Mouse (Mus musculus): ENCODE data around the gene Fam155a. TPM values are rescaled to one million over a fixed set of nuclear protein-coding genes. Genes with fewer than 3 reads are reported as not detected.
"Not testable (repeated sequence)": the region's sequence is repeated elsewhere in the genome, so short reads cannot be mapped to it uniquely, and the experiment has no call there.

Gene Fam155a
- polyA plus RNA-seq, 1 experiment from 2014 or later = 1.2 TPM

GRCm38 (mm10) chr8:9776818-9777217 is 5.9 kb upstream of the Fam155a start:
- Histone ChIP-seq H3K4me1 (0 out of 2 replicates have a peak, but pooled peaks cover 6% of the 10 kb centered on the region), H3K9ac (no peak overlapping the region), H3K4me2 (no peak overlapping the region), H3K36me3 (no peaks in the 10 kb centered on the region), H3K9me3 (no peaks in the 10 kb centered on the region), H3K4me3 (replicated peaks) (no peak overlapping the region), H3K27me3 (replicated peaks) (peaks cover 17% of the 10 kb centered on the region), H3K27ac (no peak overlapping the region)
- WGBS = 84% methylated on average over 10 of the region's 10 CpGs
- no peak for ATAC-seq (ENCODE audit: insufficient read depth, low FRiP score, low read depth)

- peaks cover 41% of the 10 kb centered on the region for H3K27me3 ChIP-seq (replicated peaks)
- H3K27ac ChIP-seq = no peak overlapping the region
- H3K9me3 ChIP-seq = no peaks in the 10 kb centered on the region
- no peak overlapping the region for H3K9ac ChIP-seq
- H3K36me3 ChIP-seq = no peaks in the 10 kb centered on the region
- H3K4me3 ChIP-seq (replicated peaks) = peak overlapping the region; percentile 44
- no peak for ATAC-seq (ENCODE audit: insufficient read depth, low FRiP score, low read depth)
- peak overlapping the region; percentile 88 for H3K4me2 ChIP-seq
- 9% methylated on average over 6 of the region's 6 CpGs for WGBS
- H3K4me1 ChIP-seq = peaks cover 18% of the 10 kb centered on the region
These were observed 1.5 kb upstream of the Fam155a start for GRCm38 (mm10) chr8:9772519-9772840.

GRCm38 (mm10) chr8:9771606-9772518 is 901 bp upstream of the Fam155a start:
- H3K4me3 ChIP-seq (replicated peaks) = peak overlapping the region; percentile 44
- no peaks in the 10 kb centered on the region for H3K36me3 ChIP-seq
- H3K9me3 ChIP-seq = no peaks in the 10 kb centered on the region
- H3K27me3 ChIP-seq (replicated peaks) = peaks cover 41% of the 10 kb centered on the region
- WGBS = under 1% methylated on average over 52 of the region's 55 CpGs
- H3K27ac ChIP-seq = no peak overlapping the region
- peak overlapping the region; percentile 88 for H3K4me2 ChIP-seq
- H3K4me1 ChIP-seq = peaks cover 18% of the 10 kb centered on the region
- no peak for ATAC-seq (ENCODE audit: insufficient read depth, low FRiP score, low read depth)
- H3K9ac ChIP-seq = no peak overlapping the region

- H3K36me3 ChIP-seq = no peaks in the 10 kb centered on the region
- H3K9me3 ChIP-seq = no peaks in the 10 kb centered on the region
- H3K4me1 ChIP-seq = peaks cover 18% of the 10 kb centered on the region
- H3K9ac ChIP-seq = no peak overlapping the region
- no peak overlapping the region for H3K27ac ChIP-seq
- under 1% methylated on average over 48 of the region's 48 CpGs for WGBS
- peak overlapping the region; percentile 88 for H3K4me2 ChIP-seq
- H3K4me3 ChIP-seq (replicated peaks) = peak overlapping the region; percentile 44
- peaks cover 41% of the 10 kb centered on the region for H3K27me3 ChIP-seq (replicated peaks)
- no peak for ATAC-seq (ENCODE audit: insufficient read depth, low FRiP score, low read depth)
These were observed 531 bp downstream of the Fam155a start for GRCm38 (mm10) chr8:9770261-9770998.

- Histone ChIP-seq H3K27ac (no peak overlapping the region), H3K9ac (no peak overlapping the region), H3K4me1 (peaks cover 18% of the 10 kb centered on the region), H3K9me3 (no peaks in the 10 kb centered on the region), H3K4me2 (no peak overlapping the region), H3K4me3 (replicated peaks) (no peak overlapping the region), H3K27me3 (replicated peaks) (peaks cover 41% of the 10 kb centered on the region), H3K36me3 (no peaks in the 10 kb centered on the region)
- WGBS = 28% methylated on average over 6 of the region's 6 CpGs
- ATAC-seq (ENCODE audit: insufficient read depth, low FRiP score, low read depth) = peak; percentile 43; the same call in 1 of the 2 replicates
These were observed 1.9 kb downstream of the Fam155a start for GRCm38 (mm10) chr8:9769061-9769460.

GRCm38 (mm10) chr8:9735169-9735568 is 35.8 kb downstream of the Fam155a start:
- no peaks in the 10 kb centered on the region for H3K9me3 ChIP-seq
- 66% methylated on average over 5 of the region's 5 CpGs for WGBS
- no peaks in the 10 kb centered on the region for H3K36me3 ChIP-seq
- no peak overlapping the region for H3K4me2 ChIP-seq
- H3K4me1 ChIP-seq = no peaks in the 10 kb centered on the region
- no peak for ATAC-seq (ENCODE audit: insufficient read depth, low FRiP score, low read depth)
- no peak overlapping the region for H3K9ac ChIP-seq
- H3K27me3 ChIP-seq (replicated peaks) = no peaks in the 10 kb centered on the region
- H3K4me3 ChIP-seq (replicated peaks) = no peak overlapping the region
- no peak overlapping the region for H3K27ac ChIP-seq

- ATAC-seq (ENCODE audit: insufficient read depth, low FRiP score, low read depth) = no peak
- Histone ChIP-seq H3K9ac (no peak overlapping the region), H3K4me1 (no peaks in the 10 kb centered on the region), H3K9me3 (no peaks in the 10 kb centered on the region), H3K27me3 (replicated peaks) (no peaks in the 10 kb centered on the region), H3K27ac (no peak overlapping the region), H3K4me3 (replicated peaks) (no peak overlapping the region), H3K4me2 (no peak overlapping the region), H3K36me3 (no peaks in the 10 kb centered on the region)
- WGBS = 84% methylated on average over 4 of the region's 4 CpGs
These were observed 61.2 kb downstream of the Fam155a start for GRCm38 (mm10) chr8:9709791-9710190.

GRCm38 (mm10) chr8:9707433-9707832 is 63.5 kb downstream of the Fam155a start:
- Histone ChIP-seq H3K27ac (no peak overlapping the region), H3K4me2 (no peak overlapping the region), H3K4me1 (no peaks in the 10 kb centered on the region), H3K9me3 (no peaks in the 10 kb centered on the region), H3K27me3 (replicated peaks) (no peaks in the 10 kb centered on the region), H3K4me3 (replicated peaks) (no peak overlapping the region), H3K9ac (no peak overlapping the region), H3K36me3 (no peaks in the 10 kb centered on the region)
- WGBS = 63% methylated on average over 8 of the region's 8 CpGs
- no peak for ATAC-seq (ENCODE audit: insufficient read depth, low FRiP score, low read depth)

- H3K9me3 ChIP-seq = no peaks in the 10 kb centered on the region
- WGBS = 88% methylated on average over 2 of the region's 2 CpGs
- no peak overlapping the region for H3K4me2 ChIP-seq
- H3K27ac ChIP-seq = no peak overlapping the region
- H3K36me3 ChIP-seq = no peaks in the 10 kb centered on the region
- H3K4me3 ChIP-seq (replicated peaks) = no peak overlapping the region
- no peak for ATAC-seq (ENCODE audit: insufficient read depth, low FRiP score, low read depth)
- H3K4me1 ChIP-seq = no peaks in the 10 kb centered on the region
- H3K9ac ChIP-seq = no peak overlapping the region
- H3K27me3 ChIP-seq (replicated peaks) = no peaks in the 10 kb centered on the region
These were observed 76.2 kb downstream of the Fam155a start for GRCm38 (mm10) chr8:9694794-9695193.

- H3K27ac ChIP-seq = no peak overlapping the region
- H3K36me3 ChIP-seq = no peaks in the 10 kb centered on the region
- no peaks in the 10 kb centered on the region for H3K9me3 ChIP-seq
- no peaks in the 10 kb centered on the region for H3K27me3 ChIP-seq (replicated peaks)
- H3K4me1 ChIP-seq = no peaks in the 10 kb centered on the region
- no peak overlapping the region for H3K9ac ChIP-seq
- no peak overlapping the region for H3K4me2 ChIP-seq
- no peak overlapping the region for H3K4me3 ChIP-seq (replicated peaks)
- WGBS = 41% methylated on average over 5 of the region's 5 CpGs
- no peak for ATAC-seq (ENCODE audit: insufficient read depth, low FRiP score, low read depth)
These were observed 78.6 kb downstream of the Fam155a start for GRCm38 (mm10) chr8:9692370-9692769.

GRCm38 (mm10) chr8:9660014-9660413 is 110.9 kb downstream of the Fam155a start:
- not testable (repeated sequence) for H3K9ac ChIP-seq; H3K4me1 ChIP-seq; H3K4me2 ChIP-seq; H3K27ac ChIP-seq; H3K9me3 ChIP-seq; H3K36me3 ChIP-seq; ATAC-seq (ENCODE audit: insufficient read depth, low FRiP score, low read depth); H3K4me3 ChIP-seq (replicated peaks); H3K27me3 ChIP-seq (replicated peaks)
- WGBS = 84% methylated on average over 3 of the region's 3 CpGs

GRCm38 (mm10) chr8:9656901-9657300 is 114.1 kb downstream of the Fam155a start:
- Histone ChIP-seq H3K9me3 (no peaks in the 10 kb centered on the region), H3K27ac (no peak overlapping the region), H3K36me3 (no peaks in the 10 kb centered on the region), H3K9ac (no peak overlapping the region), H3K4me1 (no peaks in the 10 kb centered on the region), H3K27me3 (replicated peaks) (no peaks in the 10 kb centered on the region), H3K4me3 (replicated peaks) (no peak overlapping the region), H3K4me2 (no peak overlapping the region)
- 95% methylated on average over 2 of the region's 2 CpGs for WGBS
- ATAC-seq (ENCODE audit: insufficient read depth, low FRiP score, low read depth) = no peak
